Mouse (Mus musculus): ENCODE measurements around the gene 4930524N10Rik. TPM values are rescaled to one million over a fixed set of nuclear protein-coding genes. Genes with fewer than 3 reads are reported as not detected.

4930524N10Rik gene
- polyA plus RNA-seq (2012; ENCODE audit: insufficient read depth, insufficient read length, missing spikeins) = not detected in 2 replicates

- Histone ChIP-seq H3K4me3 (ENCODE audit: insufficient read depth, low read depth, low read length) (no peak within 1 kb of the TSS), H3K4me1 (ENCODE audit: control insufficient read depth, insufficient read depth, insufficient read length, low read length) (no peaks in the 10 kb centered on the region), H3K27ac (replicated peaks; ENCODE audit: low read depth, low read length) (no peak within 1 kb of the TSS)
Measured at GRCm38 (mm10) chrX:154343292-154343691, at the start of gene 4930524N10Rik. 4930524N10Rik (minus strand) TSS chrX:154343392.

DNA sequence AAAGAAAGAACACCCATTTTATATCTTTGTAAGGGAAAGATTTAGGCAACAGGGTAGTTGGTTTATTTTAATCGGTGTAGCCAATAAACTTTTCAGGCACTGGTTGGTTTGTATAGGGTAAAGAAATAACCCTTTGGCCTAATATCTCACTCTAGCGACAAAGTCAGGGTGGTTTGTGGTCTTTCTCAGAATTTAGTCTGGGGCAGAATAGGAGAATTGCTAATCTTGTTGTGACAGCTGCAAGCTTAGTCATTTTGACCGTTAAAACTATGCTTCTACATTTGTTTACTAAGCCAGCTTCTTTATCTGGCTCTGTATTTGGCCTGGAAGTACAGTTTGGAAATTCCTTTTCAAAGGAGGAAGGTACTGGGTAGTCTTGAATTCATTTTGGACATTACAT is 6.8 kb upstream of the 4930524N10Rik start:
- H3K4me1 ChIP-seq (ENCODE audit: control insufficient read depth, insufficient read depth, insufficient read length, low read length) = no peaks in the 10 kb centered on the region
- H3K27ac ChIP-seq (replicated peaks; ENCODE audit: low read depth, low read length) = no peak overlapping the region
- H3K4me3 ChIP-seq (ENCODE audit: insufficient read depth, low read depth, low read length) = no peak overlapping the region

DNA sequence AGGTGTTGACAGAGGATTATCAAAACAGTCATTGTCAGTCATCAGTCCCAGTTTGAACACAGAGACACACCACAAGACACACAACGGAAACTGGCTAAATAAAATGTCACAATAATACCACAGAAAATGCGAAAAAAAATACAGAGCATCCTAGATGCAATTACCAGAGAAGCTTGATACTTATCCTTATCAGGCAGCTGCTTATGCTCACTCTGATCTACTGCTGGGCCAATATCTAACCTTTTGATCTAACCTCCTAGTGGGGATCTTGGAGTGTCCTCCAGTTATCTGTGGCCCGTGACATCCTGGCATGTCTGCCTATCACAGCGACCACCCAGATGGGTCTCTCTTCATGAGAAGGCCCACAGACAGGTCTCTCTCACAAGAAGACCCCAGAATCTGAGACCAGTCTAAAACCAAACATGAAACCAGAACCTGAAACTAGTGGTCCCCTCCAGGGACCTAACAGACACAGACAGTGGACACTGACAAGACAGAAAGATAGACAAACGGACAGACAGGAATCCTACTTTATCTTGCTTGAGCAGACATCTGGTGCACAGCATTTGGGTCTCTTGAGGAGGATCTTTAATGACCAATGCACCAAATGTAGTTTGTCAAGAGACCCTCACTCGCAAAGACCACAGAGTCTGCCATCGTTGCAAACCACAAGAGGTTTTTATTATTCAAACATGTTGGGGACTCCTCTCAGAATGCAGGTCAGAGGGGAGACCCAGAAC is 6.3 kb upstream of the 4930524N10Rik start:
- H3K4me3 ChIP-seq (ENCODE audit: insufficient read depth, low read depth, low read length) = no peak overlapping the region
- H3K4me1 ChIP-seq (ENCODE audit: control insufficient read depth, insufficient read depth, insufficient read length, low read length) = no peaks in the 10 kb centered on the region

GRCm38 (mm10) chrX:154347933-154348332 is 4.7 kb upstream of the 4930524N10Rik start:
- H3K4me3 ChIP-seq (ENCODE audit: insufficient read depth, low read depth, low read length) = no peak overlapping the region
- H3K27ac ChIP-seq (replicated peaks; ENCODE audit: low read depth, low read length) = no peak overlapping the region
- no peaks in the 10 kb centered on the region for H3K4me1 ChIP-seq (ENCODE audit: control insufficient read depth, insufficient read depth, insufficient read length, low read length)

More for the DNA sequence above, 6.3 kb upstream of the 4930524N10Rik start:
- H3K27ac ChIP-seq (replicated peaks; ENCODE audit: low read depth, low read length) = no peak overlapping the region

Other genes with a start within 250 kb of the 4930524N10Rik start
- not detected in 2 replicates for gene Gm15140, start 222.7 kb downstream of the 4930524N10Rik start, polyA plus RNA-seq (2012; ENCODE audit: insufficient read depth, insufficient read length, missing spikeins)
- gene Samt4, start 138.6 kb upstream of the 4930524N10Rik start, polyA plus RNA-seq (2012; ENCODE audit: insufficient read depth, insufficient read length, missing spikeins) = not detected in 2 replicates
- gene Samt2, start 236.0 kb upstream of the 4930524N10Rik start, polyA plus RNA-seq (2012; ENCODE audit: insufficient read depth, insufficient read length, missing spikeins) = not detected in 2 replicates

Measured in brown adipose tissue, adult 24 weeks (tissue).